Mouse (Mus musculus) urinary bladder, adult 2 months (tissue): ENCODE data around the gene Naglu. TPM values are rescaled to one million over a fixed set of nuclear protein-coding genes. Genes with fewer than 3 reads are reported as not detected.
A peak's percentile ranks its signal among the peaks of the same experiment; 100 is the strongest.

Experiments used
- DNase-seq: peaks from one replicate; pipeline ENCODE4 v3.0.0; 2022; ENCODE audit warnings: low spot score
- polyA plus RNA-seq: library from polyadenylated mRNA; depleted of rRNA; stranded (reverse); fragments of >200 nt; gene quantifications from 2 replicates; pipeline ENCODE4 v1.2.3, GENCODE M21; 2012; rRNA removed

The Naglu gene
- polyA plus RNA-seq: 27.2 and 29.0 TPM in 2 replicates

DNA sequence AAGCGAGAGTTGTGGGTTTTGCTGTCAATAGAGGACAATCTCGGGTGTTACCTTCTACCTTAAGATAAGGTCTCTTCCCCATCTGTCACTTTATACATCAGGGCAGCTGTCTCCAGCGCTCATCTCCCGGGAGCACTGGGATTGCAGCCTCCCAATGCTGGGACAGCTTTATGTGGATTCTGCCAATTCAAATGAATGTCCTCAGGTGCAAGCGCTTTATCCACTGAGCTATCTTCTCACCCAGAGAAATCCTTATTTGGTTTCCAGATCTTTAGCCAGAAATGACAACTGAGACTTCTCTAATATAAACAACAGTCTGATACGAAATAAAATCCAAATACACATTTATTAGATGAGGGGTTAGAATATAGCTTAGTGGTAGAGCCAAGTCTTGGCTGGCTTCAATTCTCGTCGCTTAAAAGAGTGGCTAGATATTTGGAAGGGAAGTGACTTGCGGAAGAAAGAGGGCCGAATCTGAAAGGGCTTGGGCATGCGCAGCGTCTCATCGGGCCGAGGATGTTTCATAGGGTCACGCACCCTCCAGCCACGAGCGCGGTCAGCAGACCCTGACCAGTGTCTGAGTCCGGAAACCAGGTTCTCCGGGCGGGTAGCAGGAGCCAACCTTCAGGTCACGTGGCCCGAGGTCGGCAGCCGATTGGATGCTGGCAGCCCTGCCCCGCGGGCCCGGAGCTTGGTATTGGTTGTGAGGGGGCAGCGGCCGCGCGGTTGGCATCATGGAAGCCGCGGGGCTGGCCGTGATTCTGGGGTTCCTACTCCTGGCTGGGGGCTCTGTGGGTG lies at the start of gene Naglu:
Gene Naglu, plus strand, starts transcription at position 622 of the 798 bp plus-strand sequence.
- peak; percentile 93 for DNase-seq

DNA sequence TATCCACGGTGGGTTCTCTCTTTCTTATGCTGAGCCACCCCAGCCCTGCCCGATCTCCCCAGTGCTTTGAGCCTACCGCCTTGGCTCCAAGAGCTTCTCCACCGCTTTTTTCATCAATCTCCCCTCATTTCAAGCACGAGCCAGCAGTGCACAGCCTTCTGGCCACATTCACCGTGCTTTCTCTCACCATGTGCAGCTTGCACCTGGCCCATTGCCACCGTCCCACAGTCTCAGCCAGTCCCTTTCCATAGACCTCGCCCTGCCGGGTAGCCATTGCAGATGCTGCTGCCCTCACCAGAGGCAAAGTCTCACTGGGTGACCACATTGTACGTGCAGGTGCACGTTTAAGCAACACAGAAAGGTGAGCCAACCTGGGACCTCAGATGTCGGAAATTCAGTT lies 46.4 kb upstream of the Naglu start:
- DNase-seq: no peak

- no peak for DNase-seq
Measured at GRCm38 (mm10) chr11:101024001-101024400, 45.8 kb upstream of the Naglu start.

DNA sequence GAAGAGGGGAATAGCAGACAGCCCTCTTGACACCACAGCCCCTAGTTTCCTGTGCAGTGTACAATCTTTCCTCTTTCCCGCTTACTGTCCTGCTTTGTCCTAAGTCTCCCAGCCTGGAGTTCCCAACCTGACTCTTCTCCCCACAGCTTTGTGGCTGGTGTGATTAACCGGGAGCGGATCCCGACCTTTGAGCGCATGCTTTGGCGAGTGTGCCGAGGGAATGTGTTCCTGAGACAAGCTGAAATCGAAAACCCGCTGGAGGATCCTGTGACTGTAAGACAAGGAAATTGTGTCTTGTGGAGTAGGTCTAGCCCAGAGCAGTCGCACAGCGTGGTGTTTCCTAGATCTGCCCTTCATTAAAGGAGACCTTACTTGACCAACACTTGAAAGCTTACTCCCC lies 42.7 kb upstream of the Naglu start:
- DNase-seq: no peak

DNA sequence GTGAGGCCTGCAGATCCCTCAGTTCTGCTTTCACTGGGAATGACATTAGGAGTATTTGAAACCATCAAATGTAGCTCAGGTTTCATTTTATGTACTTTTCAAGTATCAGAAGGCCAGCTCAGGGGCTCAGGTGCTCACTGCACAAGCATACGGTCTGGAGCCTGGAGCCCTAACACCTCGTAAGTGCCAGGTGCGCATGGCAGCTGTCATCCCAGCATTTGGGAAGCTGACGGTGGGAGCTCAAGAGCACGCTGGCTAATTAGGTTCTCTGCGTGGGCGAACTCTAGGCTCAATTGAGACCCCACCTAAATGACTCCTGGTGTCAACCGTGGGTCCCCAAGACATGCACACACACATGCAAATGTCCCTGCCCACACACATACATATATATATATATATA lies 40.5 kb upstream of the Naglu start:
- no peak for DNase-seq

- DNase-seq: no peak
Measured at GRCm38 (mm10) chr11:101030136-101030807, 39.5 kb upstream of the Naglu start.

- no peak for DNase-seq
Measured at GRCm38 (mm10) chr11:101030808-101031156, 39.0 kb upstream of the Naglu start.

DNA sequence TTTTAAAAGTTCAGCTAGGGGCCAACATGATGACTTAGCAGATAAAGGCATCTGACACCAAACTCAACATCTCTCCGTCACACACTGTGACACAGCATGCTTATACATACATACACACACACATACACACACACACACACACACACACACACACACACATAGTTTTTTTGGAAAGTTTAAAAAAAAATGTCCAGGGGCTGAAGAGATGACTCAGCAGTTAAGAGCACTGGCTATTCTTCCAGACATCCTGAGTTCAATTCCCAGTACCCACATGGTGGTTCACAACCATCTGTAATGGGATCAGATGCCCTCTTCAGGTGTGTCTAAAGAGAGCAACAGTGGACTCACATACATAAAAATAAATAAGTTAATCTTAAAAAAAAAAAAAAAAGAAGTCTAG lies 38.3 kb upstream of the Naglu start:
- no peak for DNase-seq

DNA sequence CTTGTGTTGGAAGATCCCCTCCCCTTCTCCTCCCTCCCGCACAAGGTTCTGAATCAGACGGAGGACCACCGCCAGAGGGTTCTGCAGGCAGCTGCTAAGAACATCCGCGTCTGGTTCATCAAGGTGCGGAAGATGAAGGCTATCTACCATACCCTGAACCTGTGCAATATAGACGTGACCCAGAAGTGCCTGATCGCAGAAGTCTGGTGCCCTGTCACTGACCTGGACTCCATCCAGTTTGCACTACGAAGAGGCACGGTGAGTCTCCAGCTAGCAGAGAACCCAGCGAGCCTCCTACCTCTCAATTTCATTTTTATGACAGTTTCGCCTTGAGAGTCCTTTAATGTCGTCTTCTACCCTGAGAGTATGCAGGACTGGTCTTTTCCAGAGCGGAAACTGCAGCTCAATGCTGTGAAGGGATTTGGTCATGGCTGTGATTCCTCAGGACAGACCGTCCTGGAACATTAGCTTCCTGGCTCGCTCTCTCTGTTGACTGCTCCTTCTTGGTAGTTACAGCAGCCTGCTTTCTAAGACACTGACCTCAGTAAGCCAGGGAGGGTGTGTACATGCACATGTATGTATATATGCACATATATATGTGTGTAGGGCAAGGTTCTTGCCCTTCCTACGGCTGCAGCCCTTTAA lies 35.8 kb upstream of the Naglu start:
- no peak for DNase-seq

GRCm38 (mm10) chr11:101034614-101035327 lies 35.0 kb upstream of the Naglu start:
- no peak for DNase-seq

GRCm38 (mm10) chr11:101035328-101035695 lies 34.5 kb upstream of the Naglu start:
- DNase-seq: no peak

DNA sequence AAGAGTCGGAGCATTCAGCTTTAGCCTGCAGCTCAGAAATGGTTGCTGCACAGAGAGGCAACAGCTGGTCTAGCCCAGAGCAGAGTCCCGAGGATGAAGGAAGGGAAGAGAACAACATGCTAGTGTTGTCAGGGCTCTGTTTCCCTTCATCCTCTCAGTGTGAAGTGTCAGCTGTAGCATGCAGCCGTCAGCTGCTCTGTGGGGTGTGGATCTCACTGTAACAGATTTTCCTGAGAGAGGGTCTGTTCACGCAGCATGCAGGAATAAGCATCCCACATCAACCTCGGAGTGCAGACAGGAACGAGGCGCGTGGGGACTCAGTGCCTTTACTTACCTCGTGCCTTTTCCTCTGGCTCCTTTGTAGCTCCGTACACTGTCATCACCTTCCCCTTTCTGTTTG lies 32.0 kb upstream of the Naglu start:
- no peak for DNase-seq

- no peak for DNase-seq
Measured at GRCm38 (mm10) chr11:101045826-101046225, 24.0 kb upstream of the Naglu start.

- no peak for DNase-seq
Measured at GRCm38 (mm10) chr11:101046440-101046839, 23.4 kb upstream of the Naglu start.

DNA sequence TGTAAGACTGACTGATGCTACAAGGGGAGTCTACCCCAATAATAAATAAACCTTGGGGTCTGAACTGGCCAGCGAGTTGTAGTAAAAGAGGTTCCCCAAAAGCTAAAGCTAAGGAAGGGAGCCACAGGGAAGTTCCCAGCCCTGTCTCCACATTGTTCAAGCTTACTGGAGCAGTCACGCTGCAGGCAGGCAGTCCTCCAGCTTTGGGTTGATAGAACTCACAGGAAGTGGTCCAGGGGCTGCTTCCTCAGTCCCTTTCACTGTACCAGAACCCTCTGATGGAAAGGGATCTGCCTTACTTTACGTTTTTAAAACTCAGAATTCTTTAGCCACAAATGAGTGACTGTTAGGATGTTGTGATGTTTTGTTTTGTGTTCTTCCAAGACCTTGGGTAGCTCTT lies 22.3 kb upstream of the Naglu start:
- DNase-seq: no peak

- no peak for DNase-seq
Measured at GRCm38 (mm10) chr11:101050359-101050758, 19.5 kb upstream of the Naglu start.

DNA sequence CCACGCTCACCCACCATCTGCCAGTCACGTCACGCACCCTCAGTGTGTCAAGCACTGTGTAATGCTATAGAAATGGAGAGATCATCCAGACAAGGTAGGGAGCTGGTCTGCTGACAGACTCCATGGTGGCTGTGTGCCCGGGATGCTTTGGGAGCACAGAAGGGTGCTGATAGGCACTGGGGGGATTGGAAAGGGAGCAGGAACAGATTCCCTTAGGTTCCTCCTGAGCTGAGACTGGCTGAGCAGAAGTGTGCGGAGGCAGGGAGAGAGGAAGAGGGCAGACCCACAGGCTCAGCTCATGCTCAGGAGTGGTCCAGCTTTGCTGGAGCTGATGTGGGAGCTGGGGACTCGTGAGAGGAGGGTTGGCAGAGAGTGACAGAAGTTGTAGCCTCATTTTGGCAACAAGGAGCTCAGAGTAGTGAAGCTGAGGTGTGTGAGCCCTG lies 18.7 kb upstream of the Naglu start:
- DNase-seq: no peak

DNA sequence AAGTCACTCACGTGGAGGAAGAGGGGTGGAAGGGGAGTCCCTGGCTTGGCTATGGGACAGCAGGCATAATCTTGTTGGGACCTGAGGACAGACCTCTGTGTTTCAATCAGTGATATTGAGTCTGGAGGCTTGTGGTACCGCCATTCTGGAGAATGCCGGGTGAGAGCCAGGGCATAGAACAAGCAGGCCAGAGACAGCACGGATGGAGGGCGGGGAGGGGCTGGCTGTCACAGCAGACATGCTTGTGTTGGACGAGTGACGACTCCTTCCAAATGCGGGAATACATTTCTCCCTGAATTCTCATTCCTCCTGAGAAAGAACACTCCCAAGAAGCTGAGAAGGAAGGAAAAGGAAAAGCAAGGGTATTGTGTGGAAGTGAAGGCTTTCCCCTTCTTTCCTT lies 18.2 kb upstream of the Naglu start:
- no peak for DNase-seq

DNA sequence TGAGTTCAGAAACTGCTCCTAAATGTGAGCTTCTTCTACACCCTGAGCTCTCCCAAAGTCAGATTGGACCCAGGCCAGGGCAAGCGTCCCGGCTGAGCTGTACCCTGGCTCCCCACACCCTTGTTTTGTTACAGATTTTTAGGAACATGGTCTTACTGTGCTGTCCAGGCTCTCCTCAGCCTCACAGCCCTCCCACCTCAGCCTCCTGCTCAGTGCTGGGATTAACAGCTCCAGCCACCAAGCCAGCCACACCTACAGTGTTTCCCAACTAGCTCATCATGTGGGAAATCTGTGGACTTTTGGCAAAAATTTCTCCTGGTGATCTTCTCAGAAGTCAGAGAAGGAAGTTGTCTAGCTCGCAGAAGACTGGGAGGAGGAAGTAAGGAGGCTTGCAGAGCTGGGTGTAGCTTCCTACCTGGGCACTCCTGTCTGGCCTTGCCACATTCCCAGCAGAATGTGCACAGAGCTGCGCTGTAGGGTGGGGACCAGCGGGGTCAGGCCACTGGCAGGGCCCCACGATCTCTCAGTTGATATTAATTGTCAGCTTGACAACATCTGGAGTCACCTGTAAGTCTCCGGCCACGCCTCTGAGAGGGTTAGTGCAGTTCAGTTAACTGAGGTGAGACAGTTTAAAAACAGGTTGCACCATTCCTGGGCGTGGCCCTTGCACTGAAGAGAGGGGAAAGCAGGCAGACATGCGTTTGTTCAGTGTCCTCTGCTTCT lies 16.9 kb upstream of the Naglu start:
- DNase-seq: peak; percentile 44

DNA sequence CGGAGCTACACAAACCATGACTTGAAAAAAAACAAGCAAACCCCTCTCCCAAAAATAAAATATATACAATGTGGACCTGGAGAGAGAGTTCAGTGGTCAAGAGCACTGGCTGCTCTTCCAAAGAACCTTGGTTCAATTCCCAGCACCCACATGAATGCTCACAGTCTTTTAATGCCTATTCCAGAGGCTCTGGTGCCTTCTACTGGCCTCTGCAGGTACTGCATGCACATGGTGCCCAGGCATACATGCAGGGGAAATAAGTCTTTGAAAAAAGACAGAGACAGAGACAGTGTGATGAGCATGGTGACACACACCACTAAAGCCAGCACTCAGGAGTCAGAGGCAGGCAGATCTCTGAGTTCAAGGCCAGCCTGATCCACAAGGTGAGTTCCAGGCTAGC lies 15.8 kb upstream of the Naglu start:
- no peak for DNase-seq

DNA sequence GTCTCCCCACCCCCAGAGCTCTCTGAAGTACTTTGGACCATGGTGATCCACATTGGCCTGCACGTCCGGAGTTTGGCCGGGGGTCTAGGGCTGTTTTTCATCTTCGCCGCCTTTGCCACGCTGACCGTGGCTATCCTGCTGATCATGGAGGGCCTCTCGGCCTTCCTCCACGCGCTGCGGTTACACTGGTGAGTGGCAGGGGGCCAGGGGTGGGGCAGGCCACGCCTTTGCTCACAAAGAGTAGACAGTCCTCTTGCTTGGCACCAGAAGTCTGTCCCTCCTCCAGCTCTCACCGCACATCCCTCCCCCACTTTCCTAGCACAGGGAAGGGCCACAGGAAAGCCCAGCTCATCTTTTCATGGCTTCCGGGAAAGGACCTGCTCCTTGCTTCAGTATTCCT lies 14.4 kb upstream of the Naglu start:
- peak; percentile 24 for DNase-seq

DNA sequence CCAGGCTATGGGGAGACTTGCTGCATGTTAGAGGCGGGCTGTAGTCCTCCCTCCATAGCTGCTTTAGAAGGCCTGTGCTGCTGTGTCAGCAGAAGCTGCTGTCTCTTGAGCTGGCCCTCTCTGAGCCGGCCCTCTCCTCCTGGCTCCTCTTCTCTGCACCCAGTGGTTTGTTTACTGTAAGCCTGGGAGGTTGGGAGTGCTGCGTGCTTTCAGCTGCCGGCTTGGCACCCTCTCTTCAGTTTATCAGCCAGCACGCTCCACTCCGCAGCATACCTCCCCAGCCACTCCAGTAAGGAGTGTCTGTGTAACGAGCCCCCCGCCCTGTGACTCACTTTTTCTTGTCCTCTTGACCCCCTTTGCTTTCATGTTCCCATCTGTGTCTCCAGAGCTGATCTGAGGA lies 12.9 kb upstream of the Naglu start:
- DNase-seq: peak; percentile 46
